Mouse (Mus musculus) liver, postnatal 0 days (tissue): ENCODE data around the gene Vmn1r112.
"Not testable (repeated sequence)": the region's sequence is repeated elsewhere in the genome, so short reads cannot be mapped to it uniquely, and the experiment has no call there.

Source experiments
- CTCF ChIP-seq: sonication (generic); IDR thresholded peaks from 2 replicates; pipeline ENCODE4 v1.5.1; 2016; ENCODE audit warnings: antibody characterized with exemption, low read depth
- EP300 ChIP-seq: IDR thresholded peaks from 2 replicates; pipeline ENCODE4 v1.6.1; 2016; ENCODE audit warnings: antibody characterized with exemption, low read depth, mild to moderate bottlenecking

- not testable (repeated sequence) for TF ChIP-seq CTCF, EP300
Observed at GRCm38 (mm10) chr7:20786985-20787384, 16.0 kb downstream of the Vmn1r112 start, which contains the start of gene Vmn1r113.
